Comparison of ENCODE assay signal across 8 mouse cellular contexts in genomic region chr7:110123844-110124555, GRCm38 (mm10). TPM values are rescaled to one million over a fixed set of nuclear protein-coding genes. Genes with fewer than 3 reads are reported as not detected.
DNase-seq lines count a peak whose midpoint lies in the region; ATAC-seq lines count a peak whose summit lies in the region.

No protein-coding gene starts in this region.

- WGBS in forebrain, embryonic 14.5 days: 49% methylated on average over 12 of the region's 12 CpGs

- ATAC-seq in forebrain, embryonic 14.5 days: no peak

- no peak overlapping the region for H3K27ac ChIP-seq in forebrain, embryonic 14.5 days (ENCODE audit: low read depth, low read length)

- no peaks in the 10 kb centered on the region for H3K9me3 ChIP-seq in forebrain, embryonic 14.5 days (replicated peaks; ENCODE audit: control insufficient read depth, low read length)

- H3K4me2 ChIP-seq in forebrain, embryonic 14.5 days (ENCODE audit: low read length): peak overlapping the region; percentile 84

- DNase-seq in urinary bladder, postnatal 14 days (ENCODE audit: low spot score): peak; percentile 19
- DNase-seq in urinary bladder, postnatal 36 days (ENCODE audit: low spot score in 2 of 2): no peak
- DNase-seq in forebrain, embryonic 14.5 days (ENCODE audit: low spot score): no peak
- peak; percentile 44 to 57 for DNase-seq in kidney, adult 8-10 months
- DNase-seq in lung, postnatal 14 days: peak; percentile 27
- DNase-seq in yolk sac, embryonic 10.5 days (ENCODE audit: low spot score): peak; percentile 55
- DNase-seq in layer of hippocampus, adult 9-11 months: no peak
- DNase-seq in testis, postnatal 10 days (ENCODE audit: low spot score): no peak

- H3K36me3 ChIP-seq in forebrain, embryonic 14.5 days (ENCODE audit: control insufficient read depth, insufficient read depth, low read length): 0 out of 2 replicates have a peak, but pooled peaks cover 5% of the 10 kb centered on the region

- H3K9ac ChIP-seq in forebrain, embryonic 14.5 days (ENCODE audit: low read length): peak overlapping the region; percentile 78

- no peaks in the 10 kb centered on the region for H3K27me3 ChIP-seq in forebrain, embryonic 14.5 days (replicated peaks; ENCODE audit: control insufficient read depth, insufficient read depth, low read length)

- peak overlapping the region; percentile 97 for H3K4me3 ChIP-seq in forebrain, embryonic 14.5 days (ENCODE audit: low read depth, low read length)

- 0 out of 2 replicates have a peak, but pooled peaks cover 4% of the 10 kb centered on the region for H3K4me1 ChIP-seq in forebrain, embryonic 14.5 days (ENCODE audit: control insufficient read depth, insufficient read depth, low read length)

RNA-seq across cellular contexts. Expression of gene Wee1, which starts 2.2 kb away (rescaled TPM):
- polyA plus RNA-seq in forebrain, embryonic 14.5 days (2014; fragmentation: Nextera tagmentation; extraction: Ambion mirVana): 11.7 and 13.3 TPM in 2 replicates

Comparison
In these comparisons a context has a peak if more than half of its experiments do, and no peak if none do; other contexts are left out.
1. DNase-seq: peak in urinary bladder, postnatal 14 days (single experiment), kidney, adult 8-10 months (2 of 2), lung, postnatal 14 days (single experiment) and yolk sac, embryonic 10.5 days (single experiment); none in urinary bladder, postnatal 36 days (0 of 2), forebrain, embryonic 14.5 days (single experiment), layer of hippocampus, adult 9-11 months (single experiment) and testis, postnatal 10 days (single experiment).